Mouse (Mus musculus): Measurements from ENCODE around the gene Pcsk5.

GRCm38 (mm10) chr19:17662676-17663075, 174.8 kb downstream of the Pcsk5 start:
- TF ChIP-seq CTCF (IDR thresholded peaks at IDR 0.05; ENCODE audit: extremely low read depth, insufficient read depth, insufficient read length, insufficient replicate concordance) (no peak), POLR2A (IDR thresholded peaks at IDR 0.05; ENCODE audit: low read depth, low read length) (no peak)
